Mouse (Mus musculus) MEL (cell line): ENCODE measurements around the gene Nrip1.

Experiments
- CTCF ChIP-seq, 3 experiments: IDR thresholded peaks in 2 of 3; conservative IDR thresholded peaks in 1 of 3; 2 replicates each; pipeline ENCODE4 v1.5.1; 2011 to 2012; ENCODE audit warnings: low read length in 3 of 3, low read depth in 2 of 3, mild to moderate bottlenecking in 2 of 3, improper control_type of control experiment in 1 of 3, inconsistent platforms in 1 of 3, mixed read lengths in 1 of 3, moderate library complexity in 1 of 3; ENCODE audit not compliant: control insufficient read depth in 1 of 3, insufficient read depth in 1 of 3, poor library complexity in 1 of 3, severe bottlenecking in 1 of 3
- E2F4 ChIP-seq: IDR thresholded peaks from 2 replicates; pipeline ENCODE4 v1.6.1; 2011; ENCODE audit warnings: low read depth, low read length, improper control_type of control experiment, borderline replicate concordance
- ETS1 ChIP-seq: IDR thresholded peaks from 2 replicates; pipeline ENCODE4 v1.6.1; 2012; ENCODE audit warnings: low read depth, mild to moderate bottlenecking, inconsistent platforms, low read length, improper control_type of control experiment, moderate library complexity
- MXI1 ChIP-seq: IDR thresholded peaks from 2 replicates; pipeline ENCODE4 v1.6.1; 2011; ENCODE audit warnings: mild to moderate bottlenecking, low read depth, low read length, improper control_type of control experiment
- TBP ChIP-seq: IDR thresholded peaks from 2 replicates; pipeline ENCODE4 v1.8.0; 2011; ENCODE audit warnings: low read depth, low read length, improper control_type of control experiment
- USF1 ChIP-seq: IDR thresholded peaks from 2 replicates; pipeline ENCODE4 v1.6.1; 2014; ENCODE audit warnings: low read depth, mild to moderate bottlenecking, inconsistent platforms, low read length, improper control_type of control experiment, moderate library complexity
- ZMIZ1 ChIP-seq: IDR thresholded peaks from 2 replicates; pipeline ENCODE4 v1.6.1; 2012; ENCODE audit warnings: low read depth, mild to moderate bottlenecking, inconsistent platforms, low read length, improper control_type of control experiment, moderate library complexity

- TF ChIP-seq ETS1: no peak
- TF ChIP-seq USF1: no peak
- no peak for TF ChIP-seq MXI1
- no peak for TF ChIP-seq ZMIZ1
- no peak for TF ChIP-seq CTCF (IDR thresholded peaks at IDR 0.05 in 2 of 3, conservative IDR thresholded peaks at IDR 0.05 in 1 of 3; ENCODE audit: control insufficient read depth in 1 of 3, insufficient read depth in 1 of 3, low read depth in 2 of 3, low read length in 3 of 3, poor library complexity in 1 of 3, severe bottlenecking in 1 of 3)
- no peak for TF ChIP-seq TBP
- no peak for TF ChIP-seq E2F4
These were observed 42.4 kb upstream of the Nrip1 start for GRCm38 (mm10) chr16:76416060-76416438.
